Mouse (Mus musculus) embryonic facial prominence, embryonic 15.5 days (tissue): ENCODE data around the gene Sorl1. TPM values are rescaled to one million over a fixed set of nuclear protein-coding genes. Genes with fewer than 3 reads are reported as not detected.

ENCODE experiments used
- ATAC-seq: fragments of 200-750 bp; cut with Nextera tagmentation; 2 replicates; pipeline ENCODE4 v1.8.0; 2017; ENCODE audit warnings: low read depth, moderate TSS enrichment; ENCODE audit not compliant: insufficient number of reproducible peaks, low FRiP score, low TSS enrichment
- H3K27ac ChIP-seq: fragments of 300-500 bp; sonication (generic); replicated peaks from 2 replicates; pipeline ENCODE4 v1.5.1; 2015; ENCODE audit warnings: mild to moderate bottlenecking, inconsistent platforms
- H3K27me3 ChIP-seq: fragments of 300-500 bp; sonication (generic); 2 replicates; pipeline ENCODE4 v1.6.1; 2015; ENCODE audit warnings: inconsistent platforms
- H3K36me3 ChIP-seq: fragments of 300-500 bp; sonication (generic); 2 replicates; pipeline ENCODE4 v1.6.1; 2015; ENCODE audit warnings: mild to moderate bottlenecking, inconsistent platforms
- H3K4me1 ChIP-seq: fragments of 300-500 bp; sonication (generic); 2 replicates; pipeline ENCODE4 v1.6.1; 2015; ENCODE audit warnings: inconsistent platforms
- H3K4me2 ChIP-seq: fragments of 300-500 bp; sonication (generic); replicated peaks from 2 replicates; pipeline ENCODE4 v1.6.1; 2015; ENCODE audit warnings: mild to moderate bottlenecking, inconsistent platforms
- H3K4me3 ChIP-seq: fragments of 300-500 bp; sonication (generic); replicated peaks from 2 replicates; pipeline ENCODE4 v1.5.1; 2015; ENCODE audit warnings: mild to moderate bottlenecking, inconsistent platforms
- H3K9ac ChIP-seq: fragments of 300-500 bp; sonication (generic); 2 replicates; pipeline ENCODE4 v1.6.1; 2015; ENCODE audit warnings: inconsistent platforms
- H3K9me3 ChIP-seq: fragments of 300-500 bp; sonication (generic); replicated peaks from 2 replicates; pipeline ENCODE4 v1.6.1; 2016; ENCODE audit warnings: inconsistent platforms
- WGBS: fragments of 180-500 bp; shearing (Covaris S2); methylation state at CpG from one replicate; pipeline ENCODE4 v1.1.7; 2015; 5-methylcytosine and 5-hydroxymethylcytosine counted together
- polyA plus RNA-seq: library from polyadenylated mRNA; unstranded; fragments of >200 nt; fragmentation: Nextera tagmentation; extraction: Ambion mirVana; gene quantifications from 2 replicates; pipeline ENCODE4 v1.2.1, GENCODE M21; 2015

Sorl1 gene
- polyA plus RNA-seq, 1 experiment from 2014 or later: 8.5 TPM

DNA sequence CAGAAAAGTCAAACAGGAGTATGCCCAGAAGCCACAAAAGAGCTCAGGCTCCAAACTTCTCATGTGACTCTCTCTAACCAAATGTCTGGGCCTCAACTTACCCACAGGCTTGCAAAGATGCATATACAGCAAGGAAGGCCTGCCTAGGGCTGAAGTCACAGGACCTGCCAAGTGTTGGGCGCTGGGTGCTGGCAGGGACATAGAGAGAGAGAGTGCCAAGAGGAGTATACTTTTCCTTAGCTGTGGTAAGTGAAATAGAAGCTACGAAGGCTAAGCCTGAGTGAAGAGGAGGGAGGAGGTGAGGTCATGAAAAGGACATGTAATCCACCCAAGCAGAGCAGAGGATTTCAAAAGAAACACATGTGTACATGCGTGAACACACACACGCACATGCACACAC lies 32.5 kb downstream of the Sorl1 start:
- Histone ChIP-seq H3K27me3 (no peaks in the 10 kb centered on the region), H3K9me3 (no peaks in the 10 kb centered on the region), H3K4me1 (no peaks in the 10 kb centered on the region; the same call in 1 of the 2 replicates), H3K27ac (no peak overlapping the region), H3K4me2 (no peak overlapping the region), H3K9ac (no peak overlapping the region), H3K36me3 (peaks cover 9% of the 10 kb centered on the region; the same call in 1 of the 2 replicates), H3K4me3 (no peak overlapping the region)
- ATAC-seq: no peak
- WGBS: 85% methylated on average over 4 of the region's 4 CpGs

DNA sequence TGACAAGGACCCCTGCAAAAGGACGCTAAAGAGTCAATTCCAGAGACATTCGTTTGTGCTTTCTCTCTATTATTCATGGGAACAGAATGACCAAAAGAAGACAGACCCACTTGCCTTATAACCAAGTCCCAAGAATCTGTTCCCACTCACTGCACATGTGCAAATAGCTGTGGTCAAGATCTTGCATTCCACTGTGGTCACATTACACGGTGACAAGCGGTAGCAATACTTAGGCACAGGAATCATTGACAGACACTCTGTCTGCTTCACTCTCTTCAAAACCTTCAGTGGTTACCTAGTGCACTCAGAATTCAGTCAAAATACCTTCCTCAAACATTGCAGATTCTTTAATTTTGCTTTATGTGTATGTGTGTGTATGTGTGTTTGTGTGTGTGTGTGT lies 36.2 kb downstream of the Sorl1 start:
- no peaks in the 10 kb centered on the region for H3K4me1 ChIP-seq
- H3K27me3 ChIP-seq: no peaks in the 10 kb centered on the region
- H3K27ac ChIP-seq: no peak overlapping the region
- no peak overlapping the region for H3K9ac ChIP-seq
- ATAC-seq: no peak
- 50% methylated on average over 4 of the region's 4 CpGs for WGBS
- peaks cover 9% of the 10 kb centered on the region; the same call in 1 of the 2 replicates for H3K36me3 ChIP-seq
- H3K9me3 ChIP-seq: no peaks in the 10 kb centered on the region
- H3K4me3 ChIP-seq: no peak overlapping the region
- H3K4me2 ChIP-seq: no peak overlapping the region

DNA sequence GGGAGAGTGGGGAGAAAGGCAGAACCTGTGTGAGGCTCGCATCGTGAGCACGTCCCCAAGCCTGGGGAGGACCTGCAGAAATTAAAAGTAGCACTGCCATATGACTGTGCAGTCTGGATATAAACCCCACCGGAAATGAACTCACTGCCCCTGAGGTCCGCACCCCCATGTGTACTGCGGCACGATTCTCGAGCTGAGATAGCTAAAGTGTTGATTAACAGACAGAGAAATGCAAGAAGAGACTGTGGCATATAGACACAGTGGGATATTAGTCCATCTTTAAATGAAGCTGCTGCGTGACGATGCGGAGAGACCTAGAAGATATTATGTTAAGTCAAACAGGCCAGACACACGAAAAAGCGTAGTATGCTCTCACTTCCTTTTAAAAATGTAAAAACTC lies 38.1 kb downstream of the Sorl1 start:
- peaks cover 19% of the 10 kb centered on the region for H3K36me3 ChIP-seq
- no peak overlapping the region for H3K4me3 ChIP-seq
- WGBS: 92% methylated on average over 13 of the region's 13 CpGs
- H3K9me3 ChIP-seq: no peaks in the 10 kb centered on the region
- H3K4me2 ChIP-seq: no peak overlapping the region
- H3K27ac ChIP-seq: no peak overlapping the region
- H3K27me3 ChIP-seq: no peaks in the 10 kb centered on the region
- H3K4me1 ChIP-seq: no peaks in the 10 kb centered on the region
- H3K9ac ChIP-seq: no peak overlapping the region
- no peak for ATAC-seq

DNA sequence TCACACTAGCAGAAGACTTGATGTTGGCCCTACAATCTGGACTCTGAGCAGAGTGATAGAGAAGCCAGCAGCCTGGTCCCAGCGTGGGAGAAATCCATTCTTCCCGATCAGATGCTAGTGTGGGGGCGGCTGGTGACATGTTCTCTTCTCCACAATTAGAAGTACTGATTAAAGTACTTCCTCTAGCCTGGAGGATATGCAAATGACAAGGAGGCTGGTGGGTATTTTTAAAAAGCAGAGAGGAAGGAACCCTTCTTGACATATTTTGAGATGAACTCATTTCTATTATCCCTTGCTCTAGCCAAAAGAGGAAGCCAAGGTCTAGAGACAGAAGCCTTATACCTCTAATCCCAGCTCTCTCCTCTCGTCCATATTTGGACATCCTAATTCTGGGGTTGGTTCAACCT lies 40.4 kb downstream of the Sorl1 start:
- no peak overlapping the region for H3K9ac ChIP-seq
- 81% methylated on average over 4 of the region's 4 CpGs for WGBS
- H3K4me3 ChIP-seq: no peak overlapping the region
- no peaks in the 10 kb centered on the region for H3K4me1 ChIP-seq
- ATAC-seq: no peak
- peaks cover 15% of the 10 kb centered on the region for H3K36me3 ChIP-seq
- no peaks in the 10 kb centered on the region for H3K27me3 ChIP-seq
- H3K9me3 ChIP-seq: no peaks in the 10 kb centered on the region
- H3K27ac ChIP-seq: no peak overlapping the region
- H3K4me2 ChIP-seq: no peak overlapping the region

DNA sequence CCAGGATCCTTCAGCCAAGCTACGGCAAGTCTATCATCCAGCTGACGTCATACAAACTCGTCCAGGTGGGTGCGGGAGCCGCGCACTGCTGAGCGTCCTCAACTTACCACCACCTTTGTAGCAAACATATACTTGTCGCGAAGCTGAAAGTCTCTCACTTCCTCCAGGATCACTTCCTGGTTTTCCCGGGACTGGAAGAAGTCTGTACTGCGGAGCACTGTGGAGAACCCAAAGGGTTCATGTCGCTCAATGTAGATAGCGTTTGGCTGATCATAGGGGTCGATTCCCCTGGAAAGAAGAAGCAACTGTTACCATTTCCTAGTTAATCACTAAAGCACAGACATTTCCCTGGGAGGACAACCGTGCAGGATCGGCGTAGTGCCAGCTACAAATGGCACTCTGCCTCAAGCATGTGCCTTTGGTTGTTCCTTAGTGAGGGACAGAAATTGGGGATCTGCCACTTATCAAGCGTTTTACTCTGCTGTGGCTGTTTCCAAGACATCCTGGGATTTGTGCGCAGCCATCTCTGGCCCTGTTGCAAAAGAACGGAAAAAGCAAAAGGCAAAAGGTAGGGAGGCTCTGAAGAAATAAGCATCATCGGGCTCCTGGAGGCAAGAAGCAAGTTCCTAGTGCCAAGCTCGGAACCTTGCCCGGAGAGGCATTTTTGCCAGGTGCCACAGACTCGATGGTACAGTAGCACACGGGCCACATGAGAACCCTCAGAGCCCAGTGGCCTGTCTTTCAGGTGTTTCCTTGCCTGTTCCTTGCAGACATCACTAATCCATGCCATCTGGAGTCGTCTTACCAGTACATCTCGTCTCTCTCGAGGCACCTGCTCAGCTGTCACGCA lies 42.2 kb downstream of the Sorl1 start:
- Histone ChIP-seq H3K36me3 (peaks cover 13% of the 10 kb centered on the region), H3K27me3 (no peaks in the 10 kb centered on the region), H3K4me3 (no peak overlapping the region), H3K27ac (no peak overlapping the region), H3K9ac (no peak overlapping the region), H3K4me1 (peaks cover 4% of the 10 kb centered on the region; the same call in 1 of the 2 replicates), H3K4me2 (no peak overlapping the region), H3K9me3 (no peaks in the 10 kb centered on the region)
- ATAC-seq: no peak
- 88% methylated on average over 29 of the region's 29 CpGs for WGBS

DNA sequence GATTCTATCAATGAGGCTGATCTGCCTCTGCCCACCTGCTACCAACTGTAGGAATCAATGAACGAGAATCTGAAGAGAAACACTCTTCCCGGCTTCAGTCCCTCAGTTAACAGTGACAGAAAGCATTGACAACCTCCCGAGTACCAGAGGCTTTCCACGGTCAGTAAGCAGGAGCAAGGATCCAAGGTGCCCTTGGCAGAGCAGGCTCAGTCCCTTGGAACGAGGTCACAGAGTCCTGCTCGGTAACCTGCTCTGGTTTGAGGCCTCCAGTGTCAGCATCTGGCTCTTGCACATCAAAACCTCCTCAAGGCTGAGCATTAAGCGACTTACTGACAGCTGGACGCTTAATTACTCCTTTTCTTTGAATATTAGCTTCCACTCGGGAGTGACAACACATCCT lies 43.4 kb downstream of the Sorl1 start:
- WGBS: 80% methylated on average over 9 of the region's 9 CpGs
- peaks cover 4% of the 10 kb centered on the region; the same call in 1 of the 2 replicates for H3K4me1 ChIP-seq
- no peak overlapping the region for H3K4me2 ChIP-seq
- no peak overlapping the region for H3K4me3 ChIP-seq
- no peak for ATAC-seq
- no peak overlapping the region for H3K9ac ChIP-seq
- peaks cover 13% of the 10 kb centered on the region for H3K36me3 ChIP-seq
- no peaks in the 10 kb centered on the region for H3K9me3 ChIP-seq
- no peak overlapping the region for H3K27ac ChIP-seq
- no peaks in the 10 kb centered on the region for H3K27me3 ChIP-seq

DNA sequence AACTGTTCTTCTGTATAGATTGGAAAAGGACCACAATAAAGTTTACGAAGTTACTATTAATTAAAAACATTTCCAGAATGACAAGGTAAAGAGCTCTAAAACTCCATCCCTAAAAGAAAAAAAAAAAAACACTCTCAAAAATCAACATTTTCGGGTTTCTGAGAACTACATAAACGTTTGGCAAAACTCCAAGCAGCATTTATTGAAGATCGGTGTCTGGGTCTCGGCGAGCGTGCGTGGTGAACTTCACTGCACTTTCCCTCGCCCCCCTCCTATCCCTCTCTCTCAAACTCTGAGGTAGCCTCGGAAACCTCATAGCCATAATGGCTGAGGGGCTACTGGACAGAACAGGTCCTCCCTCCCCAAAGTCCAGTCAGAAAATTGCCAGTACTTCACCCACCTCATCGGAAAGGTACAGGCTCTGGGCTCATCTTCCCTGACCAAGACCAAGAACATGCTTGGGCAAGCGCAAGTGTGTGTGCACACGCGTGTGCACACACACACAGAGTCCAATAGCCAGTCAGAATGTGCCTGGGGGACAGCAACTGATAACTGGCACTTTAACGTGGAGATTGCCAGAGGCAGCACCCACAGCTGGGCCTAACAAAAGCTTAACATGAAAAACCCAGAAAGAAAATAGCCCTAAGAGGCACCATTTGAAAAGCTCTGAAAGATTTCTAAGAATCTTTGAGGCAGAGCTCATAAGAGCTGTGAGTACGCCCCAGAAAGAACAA lies 46.8 kb downstream of the Sorl1 start:
- no peak overlapping the region for H3K4me2 ChIP-seq
- H3K9ac ChIP-seq: no peak overlapping the region
- H3K27ac ChIP-seq: no peak overlapping the region
- 56% methylated on average over 16 of the region's 16 CpGs for WGBS
- H3K9me3 ChIP-seq: no peaks in the 10 kb centered on the region
- no peak overlapping the region for H3K4me3 ChIP-seq
- H3K27me3 ChIP-seq: no peaks in the 10 kb centered on the region
- peaks cover 4% of the 10 kb centered on the region; the same call in 1 of the 2 replicates for H3K4me1 ChIP-seq
- ATAC-seq: no peak
- H3K36me3 ChIP-seq: peaks cover 12% of the 10 kb centered on the region

DNA sequence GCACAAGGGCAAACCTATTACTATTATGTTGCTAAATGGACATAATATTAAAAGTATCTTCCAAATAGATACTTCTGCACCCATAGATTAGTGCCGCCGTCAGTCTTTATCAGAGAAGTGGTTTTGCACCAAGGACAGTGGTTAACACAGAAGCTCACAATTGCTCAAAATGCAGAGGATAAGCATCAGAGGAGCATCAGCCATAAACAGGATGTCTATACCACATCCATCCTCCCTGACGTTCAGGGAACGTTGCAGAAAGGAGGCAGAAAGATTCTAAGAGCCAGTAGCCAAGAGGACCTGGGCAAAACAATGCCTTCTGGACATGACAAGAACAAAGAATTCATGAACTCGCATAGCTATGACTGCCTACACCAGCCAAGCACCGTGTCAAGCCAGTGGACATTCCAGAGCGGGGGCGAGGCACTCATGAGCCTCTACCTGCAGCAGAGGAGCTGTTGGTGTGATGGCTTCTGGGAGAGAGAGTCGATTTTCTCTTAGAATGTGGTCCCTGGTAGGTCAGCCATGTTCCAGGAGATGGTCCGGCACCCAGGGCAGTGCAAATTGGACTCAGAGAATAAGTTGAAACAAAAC lies 47.7 kb downstream of the Sorl1 start:
- Histone ChIP-seq H3K36me3 (peaks cover 3% of the 10 kb centered on the region; the same call in 1 of the 2 replicates), H3K9me3 (no peaks in the 10 kb centered on the region), H3K27ac (no peak overlapping the region), H3K4me2 (no peak overlapping the region), H3K4me1 (peaks cover 4% of the 10 kb centered on the region; the same call in 1 of the 2 replicates), H3K4me3 (no peak overlapping the region), H3K27me3 (no peaks in the 10 kb centered on the region), H3K9ac (no peak overlapping the region)
- ATAC-seq: no peak
- 84% methylated on average over 10 of the region's 10 CpGs for WGBS

DNA sequence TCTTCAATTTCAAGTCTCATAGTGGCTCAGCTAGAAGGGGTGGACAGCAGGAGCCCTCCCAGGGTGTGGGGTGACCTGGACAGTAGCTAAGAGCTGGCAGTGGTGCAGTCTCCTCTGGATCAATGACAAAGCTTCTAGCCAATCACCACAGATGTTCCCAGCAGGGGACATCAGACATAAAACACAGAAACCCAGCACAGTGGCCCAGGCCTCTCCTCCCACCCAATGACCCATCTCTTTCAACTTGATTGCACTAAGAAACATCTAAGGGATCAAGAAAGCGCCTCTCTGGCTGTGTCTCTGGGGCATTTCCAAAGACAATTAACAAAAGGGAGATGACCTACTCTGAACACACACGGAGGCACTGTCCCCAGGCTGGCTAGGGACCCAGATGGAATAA lies 48.9 kb downstream of the Sorl1 start:
- WGBS: 64% methylated on average over 2 of the region's 2 CpGs

DNA sequence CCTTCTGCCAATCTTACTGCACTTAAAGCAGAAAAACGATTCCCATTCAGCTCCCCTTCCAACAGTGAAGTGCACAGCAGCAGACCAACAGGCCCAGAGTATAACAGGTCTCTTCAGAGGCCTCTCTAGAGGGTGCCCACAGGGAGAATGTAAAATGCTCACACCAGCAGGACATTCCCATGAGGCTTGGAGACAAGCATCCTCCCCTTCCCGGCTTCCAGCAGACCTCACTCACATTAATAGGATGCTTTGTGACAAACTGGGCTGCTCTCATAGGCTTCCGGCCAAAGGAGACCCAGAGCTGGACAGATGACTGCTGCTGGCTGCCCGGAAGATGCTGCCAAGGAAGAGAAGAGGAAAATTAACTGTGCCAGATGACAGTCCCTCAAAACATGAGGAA lies 52.1 kb downstream of the Sorl1 start:
- no peak overlapping the region for H3K4me3 ChIP-seq
- no peak overlapping the region for H3K4me2 ChIP-seq
- no peaks in the 10 kb centered on the region for H3K9me3 ChIP-seq
- no peaks in the 10 kb centered on the region for H3K36me3 ChIP-seq
- no peak for ATAC-seq
- no peaks in the 10 kb centered on the region for H3K27me3 ChIP-seq
- H3K27ac ChIP-seq: no peak overlapping the region
- 66% methylated on average over 4 of the region's 4 CpGs for WGBS
- no peak overlapping the region for H3K9ac ChIP-seq
- H3K4me1 ChIP-seq: 0 out of 2 replicates have a peak, but pooled peaks cover 3% of the 10 kb centered on the region

More for the DNA sequence above, 48.9 kb downstream of the Sorl1 start:
- H3K4me2 ChIP-seq: no peak overlapping the region
- H3K9ac ChIP-seq: no peak overlapping the region
- no peaks in the 10 kb centered on the region for H3K9me3 ChIP-seq
- no peak overlapping the region for H3K4me3 ChIP-seq
- no peak overlapping the region for H3K27ac ChIP-seq
- H3K27me3 ChIP-seq: no peaks in the 10 kb centered on the region
- H3K36me3 ChIP-seq: 0 out of 2 replicates have a peak, but pooled peaks cover 2% of the 10 kb centered on the region
- peaks cover 4% of the 10 kb centered on the region; the same call in 1 of the 2 replicates for H3K4me1 ChIP-seq
- ATAC-seq: no peak

DNA sequence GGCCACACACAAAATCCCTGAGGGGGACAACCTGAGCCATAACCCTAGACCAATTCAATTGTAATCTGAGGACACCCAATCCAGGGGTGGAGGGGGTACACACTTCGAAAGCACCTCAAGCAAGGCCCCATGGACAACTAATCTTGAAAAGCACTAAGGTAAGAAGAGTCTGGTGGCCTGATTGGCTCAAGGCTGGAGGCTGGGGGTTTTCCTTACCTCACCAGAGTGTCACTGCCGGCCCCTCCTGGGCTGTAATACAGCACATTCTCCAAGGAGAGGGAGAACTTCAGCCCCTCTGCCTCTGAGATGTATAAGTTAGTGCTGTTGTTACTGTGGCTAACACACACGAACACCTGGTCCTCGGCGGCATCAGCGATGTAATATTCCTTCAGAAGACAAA lies 53.2 kb downstream of the Sorl1 start:
- WGBS: 84% methylated on average over 6 of the region's 6 CpGs
- H3K4me1 ChIP-seq: 0 out of 2 replicates have a peak, but pooled peaks cover 3% of the 10 kb centered on the region
- H3K27ac ChIP-seq: no peak overlapping the region
- H3K4me3 ChIP-seq: no peak overlapping the region
- no peaks in the 10 kb centered on the region for H3K27me3 ChIP-seq
- no peaks in the 10 kb centered on the region for H3K9me3 ChIP-seq
- no peak overlapping the region for H3K4me2 ChIP-seq
- H3K36me3 ChIP-seq: no peaks in the 10 kb centered on the region
- ATAC-seq: no peak
- H3K9ac ChIP-seq: no peak overlapping the region
